Mouse (Mus musculus): ENCODE measurements around the gene Vps26a. TPM values are rescaled to one million over a fixed set of nuclear protein-coding genes. Genes with fewer than 3 reads are reported as not detected.
"Not testable (repeated sequence)": the region's sequence is repeated elsewhere in the genome, so short reads cannot be mapped to it uniquely, and the experiment has no call there.

The Vps26a gene
- total RNA-seq, 1 experiment from 2014 or later: 64.8 TPM

GRCm38 (mm10) chr10:62503353-62503752 lies 16.7 kb upstream of the Vps26a start:
- no peak for ATAC-seq (ENCODE audit: extremely low read depth, insufficient number of reproducible peaks, low FRiP score, poor library complexity, severe bottlenecking)

- no peak for ATAC-seq (ENCODE audit: extremely low read depth, insufficient number of reproducible peaks, low FRiP score, poor library complexity, severe bottlenecking)
Observed at GRCm38 (mm10) chr10:62501951-62502350, 15.3 kb upstream of the Vps26a start.

DNA sequence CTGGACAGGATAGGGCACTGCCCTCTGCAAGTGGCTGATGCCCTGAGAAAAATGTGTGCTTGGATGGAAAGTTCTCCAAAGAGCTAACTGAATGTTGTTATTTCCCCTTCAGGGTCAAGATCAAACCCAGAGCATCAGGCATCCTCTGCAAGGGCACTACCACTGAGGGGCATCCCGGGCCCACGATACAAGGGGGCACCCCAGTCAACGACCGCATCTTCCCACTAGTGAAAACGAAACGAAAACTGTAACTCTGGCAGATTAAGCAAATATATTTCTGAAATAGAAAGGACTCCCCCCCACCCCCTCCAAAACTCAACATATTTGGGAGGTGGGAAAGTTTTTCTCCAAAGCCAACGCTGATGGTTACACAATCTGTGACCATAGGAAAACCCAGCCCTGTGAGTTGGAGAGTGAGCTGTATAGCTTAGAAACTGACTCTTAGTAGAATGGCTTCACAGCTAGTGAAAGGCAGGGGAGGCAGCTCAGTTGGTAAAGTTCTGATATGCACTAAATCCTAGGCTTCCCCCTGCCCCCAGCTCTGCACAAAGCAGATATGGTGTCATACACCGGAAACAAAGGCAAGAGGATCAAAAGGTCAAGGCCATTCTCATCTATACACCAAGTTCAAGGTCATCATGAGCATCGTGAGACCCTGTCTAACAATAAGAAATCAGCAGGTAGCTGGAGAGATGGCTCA lies 14.5 kb upstream of the Vps26a start:
- no peak for ATAC-seq (ENCODE audit: extremely low read depth, insufficient number of reproducible peaks, low FRiP score, poor library complexity, severe bottlenecking)

GRCm38 (mm10) chr10:62500088-62500915 lies 13.7 kb upstream of the Vps26a start:
- ATAC-seq (ENCODE audit: extremely low read depth, insufficient number of reproducible peaks, low FRiP score, poor library complexity, severe bottlenecking): peak; percentile 54

DNA sequence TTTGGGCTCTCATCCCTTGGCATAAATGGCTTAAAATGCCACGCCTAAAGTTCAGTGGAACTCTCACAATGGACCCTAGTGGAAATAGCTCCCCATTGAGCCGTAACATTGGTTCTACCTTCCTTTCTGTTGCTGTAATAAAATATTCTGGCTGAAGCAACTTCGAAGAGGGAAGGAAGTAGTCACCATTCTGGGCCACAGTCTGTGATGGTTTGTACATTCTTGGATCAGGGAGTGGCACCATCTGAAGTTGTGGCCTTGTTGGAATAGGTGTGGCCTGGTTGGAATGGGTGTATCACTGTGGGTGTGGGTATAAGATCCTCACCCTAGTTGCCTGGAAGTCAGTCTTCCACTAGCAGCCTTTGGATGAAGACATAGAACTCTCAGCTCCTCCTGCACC lies 5.1 kb upstream of the Vps26a start:
- not testable (repeated sequence) for ATAC-seq (ENCODE audit: extremely low read depth, insufficient number of reproducible peaks, low FRiP score, poor library complexity, severe bottlenecking)

GRCm38 (mm10) chr10:62488266-62488665 lies 1.7 kb upstream of the Vps26a start:
- ATAC-seq (ENCODE audit: extremely low read depth, insufficient number of reproducible peaks, low FRiP score, poor library complexity, severe bottlenecking): no peak

GRCm38 (mm10) chr10:62485878-62486582 lies 575 bp downstream of the Vps26a start:
- ATAC-seq (ENCODE audit: extremely low read depth, insufficient number of reproducible peaks, low FRiP score, poor library complexity, severe bottlenecking): no peak

DNA sequence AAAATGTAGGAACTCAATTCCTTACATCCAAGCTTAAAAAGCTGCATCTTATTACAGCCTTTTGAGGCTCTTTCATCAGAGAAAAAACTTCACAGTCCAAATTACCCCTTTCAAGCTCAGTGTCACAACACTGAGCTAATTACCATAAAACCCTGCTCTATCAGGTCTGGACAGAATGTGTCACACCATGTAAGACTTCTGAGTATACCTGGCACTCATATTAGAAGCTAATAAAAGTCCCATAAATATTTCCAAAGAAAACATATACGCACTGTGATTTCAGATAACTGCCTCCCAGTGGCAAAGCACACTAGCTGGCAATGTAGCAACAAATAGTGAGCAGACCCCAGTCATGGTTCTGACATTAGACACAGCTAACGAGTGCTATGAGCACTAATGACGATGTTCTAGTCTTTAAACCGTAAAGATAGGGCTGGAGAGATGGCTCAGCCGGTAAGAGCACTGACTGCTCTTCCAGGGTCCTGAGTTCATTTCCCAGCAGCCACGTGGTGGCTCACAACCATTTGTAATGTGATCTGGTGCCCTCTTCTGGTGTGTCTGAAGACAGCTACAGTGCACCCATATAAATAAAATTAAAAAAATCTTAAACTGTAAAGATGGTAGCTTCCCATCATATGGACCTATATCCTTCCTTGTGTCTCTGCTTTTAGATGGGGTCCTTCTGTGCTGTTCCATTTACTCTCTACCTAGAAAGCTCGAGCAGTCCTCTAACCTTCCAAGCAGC lies 5.3 kb downstream of the Vps26a start:
- no peak for ATAC-seq (ENCODE audit: extremely low read depth, insufficient number of reproducible peaks, low FRiP score, poor library complexity, severe bottlenecking)

DNA sequence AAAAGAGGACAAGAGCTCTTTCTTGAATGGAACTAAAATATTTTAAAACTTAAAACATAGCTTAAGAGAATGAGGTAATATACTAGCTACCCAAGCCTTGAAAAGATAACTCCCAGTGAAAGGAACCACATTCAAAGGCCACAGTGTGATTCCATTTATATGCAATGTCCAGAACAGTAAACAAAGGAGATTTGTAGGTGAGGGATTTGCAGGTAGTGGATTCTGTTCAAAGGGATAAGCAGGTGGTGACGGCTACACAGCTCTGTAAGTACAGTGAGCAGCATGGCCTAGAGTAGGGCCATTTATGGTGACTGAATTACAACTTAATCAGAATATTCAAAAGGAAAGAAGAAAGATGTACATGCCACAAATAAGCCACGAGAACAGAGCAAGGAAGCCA lies 9.6 kb downstream of the Vps26a start:
- no peak for ATAC-seq (ENCODE audit: extremely low read depth, insufficient number of reproducible peaks, low FRiP score, poor library complexity, severe bottlenecking)

- no peak for ATAC-seq (ENCODE audit: extremely low read depth, insufficient number of reproducible peaks, low FRiP score, poor library complexity, severe bottlenecking)
Observed at GRCm38 (mm10) chr10:62474944-62475343, 11.7 kb downstream of the Vps26a start.

GRCm38 (mm10) chr10:62471105-62471504 lies 15.5 kb downstream of the Vps26a start:
- no peak for ATAC-seq (ENCODE audit: extremely low read depth, insufficient number of reproducible peaks, low FRiP score, poor library complexity, severe bottlenecking)

DNA sequence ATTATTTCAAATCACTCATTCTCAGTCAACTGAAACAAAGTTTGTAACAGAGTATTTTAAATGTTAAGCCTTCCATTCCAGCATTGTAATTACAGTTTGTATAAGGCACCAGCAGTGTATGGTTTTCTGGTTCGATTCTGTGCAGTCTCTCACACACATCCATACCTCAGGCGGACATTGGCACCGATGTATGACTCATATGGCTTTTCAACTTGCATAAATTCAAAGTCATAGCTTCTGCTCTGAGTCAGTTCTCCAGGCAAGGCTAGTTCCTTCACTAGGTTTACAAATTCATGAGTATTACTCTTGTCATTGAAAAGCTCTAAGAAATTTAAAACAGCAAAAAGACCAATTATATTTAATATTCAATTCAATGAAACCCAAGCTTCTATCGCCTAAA lies 16.9 kb downstream of the Vps26a start:
- ATAC-seq (ENCODE audit: extremely low read depth, insufficient number of reproducible peaks, low FRiP score, poor library complexity, severe bottlenecking): no peak

GRCm38 (mm10) chr10:62461321-62461720 lies 25.3 kb downstream of the Vps26a start:
- ATAC-seq (ENCODE audit: extremely low read depth, insufficient number of reproducible peaks, low FRiP score, poor library complexity, severe bottlenecking): no peak

DNA sequence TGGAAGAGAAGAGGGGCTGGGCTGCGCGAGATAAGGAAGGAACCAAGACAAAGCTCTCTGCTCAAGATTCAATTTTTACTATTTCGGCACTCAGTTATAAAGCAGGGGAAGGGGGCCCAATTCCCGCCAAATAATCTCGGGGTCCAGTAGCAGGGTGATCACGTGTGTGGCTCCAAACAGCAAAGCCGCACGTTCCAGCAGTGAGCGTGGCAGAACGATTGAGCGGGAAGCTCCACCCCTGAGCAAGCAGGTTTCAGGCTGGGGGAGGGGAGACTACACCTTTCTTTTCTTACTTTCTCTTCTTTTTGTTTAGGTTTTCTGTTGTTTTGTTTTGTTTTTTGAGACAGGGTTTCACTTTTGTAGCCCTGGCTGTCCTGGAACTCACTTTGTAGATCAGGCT lies 34.6 kb downstream of the Vps26a start:
- not testable (repeated sequence) for ATAC-seq (ENCODE audit: extremely low read depth, insufficient number of reproducible peaks, low FRiP score, poor library complexity, severe bottlenecking)

GRCm38 (mm10) chr10:62450280-62450640 lies 36.3 kb downstream of the Vps26a start:
- no peak for ATAC-seq (ENCODE audit: extremely low read depth, insufficient number of reproducible peaks, low FRiP score, poor library complexity, severe bottlenecking)

GRCm38 (mm10) chr10:62449364-62450279 lies 37.0 kb downstream of the Vps26a start, which contains the start of the genes 4930507D05Rik and Supv3l1:
Gene 4930507D05Rik (plus strand): TSS chr10:62449489.
Gene Supv3l1 (minus strand): TSS chr10:62449738.
- peak; percentile 85 for ATAC-seq (ENCODE audit: extremely low read depth, insufficient number of reproducible peaks, low FRiP score, poor library complexity, severe bottlenecking)

DNA sequence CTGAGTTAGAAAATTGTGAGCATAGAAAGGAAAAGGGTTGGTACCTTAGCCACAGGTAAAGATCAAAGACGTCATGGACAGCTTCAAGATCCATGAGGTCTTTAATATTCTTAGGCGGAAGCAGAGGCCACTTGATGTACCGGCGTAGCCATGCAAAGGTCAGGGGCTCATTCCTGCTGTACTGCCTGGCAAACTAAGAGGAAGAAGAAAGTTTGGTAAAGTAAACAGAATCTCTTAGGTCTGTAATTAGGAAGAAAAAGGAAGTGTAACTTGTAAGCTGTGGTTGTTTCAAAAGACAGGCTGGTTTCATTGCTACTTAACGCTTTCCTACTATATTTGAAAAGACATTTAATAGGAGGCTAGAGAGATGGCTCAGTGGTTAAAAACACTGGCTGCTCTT lies 56.2 kb downstream of the Vps26a start:
- no peak for ATAC-seq (ENCODE audit: extremely low read depth, insufficient number of reproducible peaks, low FRiP score, poor library complexity, severe bottlenecking)

All from neutrophil, adult 5-6 weeks (primary cell).